Mouse (Mus musculus) myocyte (in vitro differentiated cells): ENCODE data around the gene Cd80. TPM values are rescaled to one million over a fixed set of nuclear protein-coding genes. Genes with fewer than 3 reads are reported as not detected.

Experiments
- H3K27me3 ChIP-seq: one replicate; pipeline ENCODE4 v1.6.1; 2011; ENCODE audit not compliant: control insufficient read depth, insufficient read depth, insufficient read length
- H3K36me3 ChIP-seq: one replicate; pipeline ENCODE4 v1.6.1; 2011; ENCODE audit not compliant: control insufficient read depth, insufficient read depth
- H3K4me2 ChIP-seq: one replicate; pipeline ENCODE4 v1.6.1; 2011; ENCODE audit warnings: low read depth, control low read depth
- H3K4me3 ChIP-seq: one replicate; pipeline ENCODE4 v1.5.1; 2011; ENCODE audit warnings: mild to moderate bottlenecking, control low read depth, moderate library complexity
- H3K79me2 ChIP-seq: one replicate; pipeline ENCODE4 v1.6.1; 2011; ENCODE audit not compliant: control insufficient read depth, insufficient read depth
- H3ac ChIP-seq: one replicate; pipeline ENCODE4 v1.6.1; 2011; ENCODE audit not compliant: control insufficient read depth, insufficient read length
- CEBPB ChIP-seq: IDR thresholded peaks from 2 replicates; pipeline ENCODE4 v1.6.1; 2011; ENCODE audit warnings: mild to moderate bottlenecking, moderate library complexity; ENCODE audit not compliant: poor library complexity, insufficient read depth, severe bottlenecking
- E2F4 ChIP-seq: IDR thresholded peaks from one replicate; pipeline ENCODE4 v1.6.1; 2011; ENCODE audit warnings: mild to moderate bottlenecking, control low read depth, moderate library complexity; ENCODE audit not compliant: insufficient read depth
- MAX ChIP-seq: IDR thresholded peaks from one replicate; pipeline ENCODE4 v1.6.1; 2011; ENCODE audit warnings: low read depth, mild to moderate bottlenecking, control low read depth
- MYOD1 ChIP-seq, 3 experiments: IDR thresholded peaks; one replicate each; pipeline ENCODE4 v1.6.1; 2011; ENCODE audit warnings: control low read depth in 2 of 3, low read depth in 2 of 3, mild to moderate bottlenecking in 2 of 3, moderate library complexity in 1 of 3; ENCODE audit not compliant: insufficient read length in 2 of 3, control insufficient read depth in 1 of 3
- MYOG ChIP-seq, 3 experiments: IDR thresholded peaks; one replicate each; pipeline ENCODE4 v1.6.1; 2011; ENCODE audit warnings: control low read depth in 2 of 3, low read depth in 2 of 3, mild to moderate bottlenecking in 2 of 3; ENCODE audit not compliant: insufficient read length in 2 of 3, control insufficient read depth in 1 of 3, insufficient read depth in 1 of 3
- POLR2A ChIP-seq: IDR thresholded peaks from one replicate; pipeline ENCODE4 v1.6.1; 2011; ENCODE audit warnings: low read depth, mild to moderate bottlenecking, control low read depth, moderate library complexity; ENCODE audit not compliant: insufficient read length
- POLR2AphosphoS2 ChIP-seq: IDR thresholded peaks from one replicate; pipeline ENCODE4 v1.6.1; 2011; ENCODE audit warnings: low read depth, control low read depth; ENCODE audit not compliant: insufficient read length
- REST ChIP-seq: IDR thresholded peaks from one replicate; pipeline ENCODE4 v1.6.1; 2011; ENCODE audit warnings: mild to moderate bottlenecking, control low read depth, moderate library complexity; ENCODE audit not compliant: insufficient read depth, insufficient read length
- SRF ChIP-seq: IDR thresholded peaks from one replicate; pipeline ENCODE4 v1.6.1; 2011; ENCODE audit warnings: low read depth; ENCODE audit not compliant: control insufficient read depth, insufficient read length
- TCF12 ChIP-seq: IDR thresholded peaks from one replicate; pipeline ENCODE4 v1.6.1; 2011; ENCODE audit warnings: mild to moderate bottlenecking, control low read depth; ENCODE audit not compliant: poor library complexity, insufficient read depth, severe bottlenecking
- TCF3 ChIP-seq: IDR thresholded peaks from one replicate; pipeline ENCODE4 v1.6.1; 2011; ENCODE audit warnings: low read depth, control low read depth; ENCODE audit not compliant: insufficient read length
- USF1 ChIP-seq: IDR thresholded peaks from one replicate; pipeline ENCODE4 v1.6.1; 2011; ENCODE audit warnings: low read depth, mild to moderate bottlenecking, control low read depth, moderate library complexity
- polyA plus RNA-seq: library from polyadenylated mRNA; unstranded; fragments of >200 nt; fragmentation: generic; extraction: Trizol; gene quantifications from one replicate; pipeline ENCODE4 v1.2.1, GENCODE M21; 2012; ENCODE audit warnings: missing spikeins

Cd80 gene
- polyA plus RNA-seq, 1 experiment = 27.1 TPM

DNA sequence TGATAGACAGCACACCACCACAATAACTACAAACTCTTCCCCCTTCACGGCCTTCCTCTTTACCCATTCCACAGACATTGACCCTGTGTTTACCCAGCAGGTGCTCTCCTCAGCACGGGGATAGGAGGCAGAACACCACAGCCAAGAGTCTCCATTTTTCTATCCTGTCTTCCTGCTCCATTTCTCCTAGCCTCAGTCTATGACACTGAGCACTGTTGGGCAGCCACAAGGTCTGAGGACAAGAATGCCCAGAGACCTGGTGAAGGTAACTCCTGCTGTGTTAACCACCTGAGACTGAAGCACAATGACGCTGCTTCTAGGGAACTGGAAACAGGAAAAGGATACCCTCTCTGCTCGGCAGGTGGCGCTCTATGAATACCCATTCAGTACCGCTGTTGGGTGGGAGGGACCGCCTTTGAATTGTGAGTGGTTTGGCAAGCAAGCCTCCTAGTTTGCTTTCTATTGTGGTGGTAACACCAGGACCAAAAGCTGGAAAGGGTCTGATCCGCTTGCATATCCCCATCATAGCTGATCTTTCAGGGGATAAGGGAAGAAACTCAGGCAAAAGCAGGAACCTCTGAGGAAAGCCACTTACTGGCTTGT, 81.3 kb downstream of the Cd80 start:
- TF ChIP-seq POLR2AphosphoS2 = no peak
- TF ChIP-seq E2F4 = no peak
- TF ChIP-seq SRF = no peak
- no peak for TF ChIP-seq REST
- Histone ChIP-seq H3K27me3 (no peaks in the 10 kb centered on the region), H3K36me3 (peaks cover 23% of the 10 kb centered on the region)

DNA sequence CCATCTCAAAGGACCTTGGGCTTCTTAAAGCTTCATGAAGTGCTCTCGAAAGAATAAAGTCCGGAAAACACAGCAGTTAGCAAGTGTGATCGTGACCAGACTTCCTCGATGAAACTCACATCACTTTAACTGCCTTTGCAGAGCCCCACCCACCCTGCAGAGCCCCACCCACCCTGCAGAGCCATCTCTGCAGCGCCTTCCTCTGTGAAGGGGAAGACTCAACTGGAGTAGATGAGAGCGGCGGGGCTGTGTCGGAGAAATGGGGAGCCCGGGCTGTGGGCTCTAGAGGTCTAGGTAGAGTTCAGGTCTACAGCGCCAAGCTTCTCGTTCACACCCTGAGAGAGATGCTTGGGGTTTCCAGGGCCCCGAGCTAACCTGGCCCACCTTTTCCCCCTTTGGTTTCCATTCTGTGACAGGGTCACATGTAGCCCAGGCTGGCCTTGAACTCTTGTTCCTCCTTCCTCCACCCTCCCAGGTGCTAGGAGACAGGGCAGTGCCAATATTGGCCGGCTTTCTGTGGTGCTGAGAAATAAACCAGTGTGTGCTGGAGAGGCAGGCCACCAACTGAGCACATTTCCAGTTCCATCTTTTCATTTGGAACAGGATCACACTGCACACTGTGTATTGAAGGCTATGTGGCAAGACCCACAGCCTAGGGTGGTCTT, 83.5 kb downstream of the Cd80 start:
- H3K36me3 ChIP-seq = peaks cover 31% of the 10 kb centered on the region
- no peaks in the 10 kb centered on the region for H3K27me3 ChIP-seq
- H3K79me2 ChIP-seq = no peaks in the 10 kb centered on the region
- no peak overlapping the region for H3ac ChIP-seq
- no peak overlapping the region for H3K4me2 ChIP-seq
- no peak overlapping the region for H3K4me3 ChIP-seq
- TF ChIP-seq CEBPB (no peak), USF1 (no peak), REST (no peak), MYOD1 (IDR thresholded peaks at IDR 0.05; ENCODE audit: control insufficient read depth in 1 of 3, insufficient read length in 2 of 3, low read depth in 2 of 3) (no peak), TCF12 (no peak), POLR2AphosphoS2 (no peak), TCF3 (no peak), MYOG (IDR thresholded peaks at IDR 0.05; ENCODE audit: control insufficient read depth in 1 of 3, insufficient read depth in 1 of 3, insufficient read length in 2 of 3, low read depth in 2 of 3) (no peak), SRF (no peak), E2F4 (no peak), POLR2A (no peak), MAX (no peak)

More for the DNA sequence above, 81.3 kb downstream of the Cd80 start:
- H3K4me2 ChIP-seq = no peak overlapping the region
- no peak overlapping the region for H3ac ChIP-seq
- H3K79me2 ChIP-seq = no peaks in the 10 kb centered on the region
- no peak overlapping the region for H3K4me3 ChIP-seq

Other genes with a start within 250 kb of the Cd80 start
- gene Nr1i2, start 160.7 kb upstream of the Cd80 start, polyA plus RNA-seq = not detected
- 1.1 TPM for gene Maats1, start 113.4 kb upstream of the Cd80 start, polyA plus RNA-seq
- 653 TPM for gene Cox17, start 108.6 kb upstream of the Cd80 start, polyA plus RNA-seq
- 0.16 TPM for gene Gm21987, start 108.5 kb upstream of the Cd80 start, polyA plus RNA-seq
- gene Popdc2, start 93.4 kb upstream of the Cd80 start, polyA plus RNA-seq = 10.5 TPM
- gene Pla1a, start 22.4 kb upstream of the Cd80 start, polyA plus RNA-seq = 13.9 TPM
- 124 TPM for gene Adprh, start 2.9 kb upstream of the Cd80 start, polyA plus RNA-seq
- 41.4 TPM for gene Timmdc1, start 67.1 kb downstream of the Cd80 start, polyA plus RNA-seq
- gene Poglut1, start 94.7 kb downstream of the Cd80 start, polyA plus RNA-seq = 25.5 TPM
- 36.8 TPM for gene Tmem39a, start 103.1 kb downstream of the Cd80 start, polyA plus RNA-seq